Mouse (Mus musculus) c-Kit-positive CD71-positive TER-119-negative erythroid progenitor cells, embryonic 14.5 days (primary cell): ENCODE results near the gene A730009L09Rik.

Experiments
- DNase-seq: peaks from one replicate; pipeline ENCODE4 v3.0.0-alpha.2; 2013; ENCODE audit warnings: low read depth

The A730009L09Rik gene

GRCm38 (mm10) chr16:84559569-84560278 lies 44.8 kb downstream of the A730009L09Rik start:
- peak; percentile 13 for DNase-seq

GRCm38 (mm10) chr16:84560279-84560602 lies 45.3 kb downstream of the A730009L09Rik start:
- no peak for DNase-seq
